Mouse (Mus musculus): ENCODE data around the gene Poln.

DNA sequence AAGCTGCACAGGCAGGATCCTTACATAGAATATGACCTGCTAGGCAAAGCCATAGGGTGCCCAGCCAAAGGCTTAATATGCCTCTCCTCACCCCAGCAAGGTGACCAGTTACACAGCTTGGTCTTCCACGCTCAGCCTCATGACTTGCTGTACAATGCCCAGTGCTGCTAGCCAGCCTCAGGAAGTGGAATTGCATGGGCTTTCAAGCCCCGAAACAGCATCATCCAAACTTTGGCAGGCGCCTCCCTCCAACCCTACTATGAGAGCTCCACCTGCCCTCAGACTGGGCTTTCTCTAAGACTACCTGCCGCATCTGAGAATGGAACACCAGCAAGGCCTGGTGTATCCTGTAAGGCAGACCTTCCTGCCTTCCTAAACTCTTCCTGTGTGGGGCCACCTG lies 8.6 kb upstream of the Poln start:
- TF ChIP-seq CTCF (IDR thresholded peaks at IDR 0.05; ENCODE audit: extremely low read depth, insufficient read depth, insufficient read length, insufficient replicate concordance) (no peak), POLR2A (IDR thresholded peaks at IDR 0.05; ENCODE audit: low read depth, low read length) (no peak)
